Mouse (Mus musculus) spleen, embryonic (tissue): ENCODE measurements around the gene Bcl11a.

Experiments
- CTCF ChIA-PET: fragments of 350-600 bp; sonication (Branson Sonifier 250); formaldehyde crosslinking; loops from one replicate; lab custom pipeline; 2022; lab: Charles Lee

The Bcl11a gene

GRCm38 (mm10) chr11:24146437-24146836 lies 68.6 kb downstream of the Bcl11a start:
- CTCF ChIA-PET, result no interaction called here

- CTCF ChIA-PET, result interaction anchor here (0.9 kb wide), 1 partner anchor 107 kb away, joined by 3 read pairs; no protein-coding TSS in a partner anchor
Measured at GRCm38 (mm10) chr11:24147698-24148097, 69.8 kb downstream of the Bcl11a start.

GRCm38 (mm10) chr11:24148545-24148944 lies 70.7 kb downstream of the Bcl11a start:
- CTCF ChIA-PET, result interaction anchor here (0.9 kb wide), 1 partner anchor 106 kb away, joined by 3 read pairs; no protein-coding TSS in a partner anchor

- CTCF ChIA-PET, result no interaction called here
Measured at GRCm38 (mm10) chr11:24149462-24150220, 71.8 kb downstream of the Bcl11a start.

DNA sequence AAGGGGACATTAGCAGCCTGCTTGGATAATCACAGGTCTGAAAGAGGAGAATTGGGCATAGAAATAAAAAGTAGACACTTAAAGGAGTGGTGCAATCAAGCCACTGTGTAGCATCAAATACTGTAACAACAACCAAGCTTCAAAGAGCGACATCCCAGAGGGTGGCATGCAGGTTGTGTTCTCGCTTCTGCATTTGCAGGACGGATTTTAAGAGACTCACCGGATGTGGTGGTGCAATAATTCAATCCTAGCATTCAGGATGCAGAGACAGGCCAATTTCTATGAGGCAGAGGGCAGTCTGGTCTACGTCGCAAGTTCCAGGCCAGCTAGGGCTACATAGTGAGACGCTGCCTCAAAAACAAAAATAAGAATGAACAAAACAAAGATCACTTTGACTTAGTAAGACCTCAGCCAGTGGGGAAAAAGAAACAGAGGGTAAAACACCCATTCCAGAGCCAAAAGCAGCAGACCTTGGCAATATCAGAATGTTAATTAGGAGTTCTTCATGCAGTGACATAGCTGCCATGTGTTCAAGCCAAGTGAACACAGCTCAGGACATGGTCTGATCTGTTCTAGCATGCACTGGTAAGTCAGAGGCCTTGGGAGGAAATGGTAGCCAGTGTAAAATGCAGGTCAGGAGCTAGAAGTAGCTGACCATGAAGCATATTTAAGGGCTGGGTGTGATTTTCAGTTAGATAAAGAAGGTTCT lies 74.4 kb downstream of the Bcl11a start:
- CTCF ChIA-PET, result no interaction called here

DNA sequence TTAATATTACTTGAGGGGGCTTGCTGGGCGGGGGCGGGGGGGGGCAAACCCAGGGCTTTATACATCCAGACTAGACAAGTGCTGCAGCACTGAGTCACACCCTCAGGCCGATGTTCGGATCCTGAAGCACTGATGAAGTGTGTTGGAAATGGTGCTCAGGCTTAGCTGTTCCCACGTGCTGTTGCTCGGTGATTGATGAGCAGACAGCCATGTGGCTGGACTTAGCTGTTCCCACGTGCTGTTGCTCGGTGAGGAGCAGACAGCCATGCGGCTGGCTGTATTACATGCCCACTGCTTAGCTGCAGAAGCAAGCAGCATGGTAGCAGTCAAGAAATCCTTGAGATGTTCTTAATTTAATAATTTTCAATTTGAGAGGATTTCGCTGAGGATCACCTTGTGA lies 75.2 kb downstream of the Bcl11a start:
- CTCF ChIA-PET, result no interaction called here

DNA sequence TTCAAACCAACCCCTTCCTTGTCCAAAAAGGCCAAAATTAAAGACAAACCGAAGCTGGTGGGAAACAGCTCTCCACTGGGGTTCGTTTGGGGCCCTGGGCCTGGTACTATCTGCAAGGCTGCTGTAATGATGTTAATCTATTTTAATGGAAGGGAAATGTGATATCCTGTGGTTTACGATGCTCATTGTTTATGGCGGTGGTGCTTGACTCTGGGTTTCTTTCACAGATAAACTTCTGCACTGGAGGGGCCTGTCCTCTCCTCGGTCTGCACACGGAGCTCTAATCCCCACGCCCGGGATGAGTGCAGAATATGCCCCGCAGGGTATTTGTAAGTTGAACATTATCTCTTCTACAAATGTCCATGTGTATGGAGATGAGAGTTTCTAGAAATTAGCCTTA lies 80.2 kb downstream of the Bcl11a start:
- CTCF ChIA-PET, result interaction anchor here (0.5 kb wide), 1 partner anchor 33 kb away, joined by 3 read pairs; no protein-coding TSS in a partner anchor

GRCm38 (mm10) chr11:24159656-24160055 lies 81.8 kb downstream of the Bcl11a start:
- CTCF ChIA-PET, result interaction anchor here (0.6 kb wide), 2 partner anchors 28 to 79 kb away, joined by 3 to 4 read pairs; no protein-coding TSS in a partner anchor

DNA sequence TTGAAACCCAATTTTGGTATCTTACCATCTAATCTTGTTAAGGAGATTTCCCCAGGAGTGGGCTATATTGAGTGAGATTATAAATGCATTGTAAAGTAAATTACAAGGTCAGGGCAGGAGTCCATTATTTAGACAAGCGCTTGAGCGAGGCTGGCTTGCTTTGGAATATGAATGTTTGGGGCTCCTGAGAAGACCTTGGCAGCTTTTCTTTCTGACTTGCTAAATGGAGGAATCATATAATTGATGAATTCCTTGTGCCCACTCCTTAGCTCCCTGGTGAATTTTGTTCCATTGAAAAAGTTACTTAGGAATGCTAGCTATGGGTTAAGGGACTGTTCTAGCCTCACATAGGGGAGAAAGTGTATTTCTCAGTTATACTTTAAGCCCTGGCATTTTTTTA lies 83.6 kb downstream of the Bcl11a start:
- CTCF ChIA-PET, result no interaction called here

DNA sequence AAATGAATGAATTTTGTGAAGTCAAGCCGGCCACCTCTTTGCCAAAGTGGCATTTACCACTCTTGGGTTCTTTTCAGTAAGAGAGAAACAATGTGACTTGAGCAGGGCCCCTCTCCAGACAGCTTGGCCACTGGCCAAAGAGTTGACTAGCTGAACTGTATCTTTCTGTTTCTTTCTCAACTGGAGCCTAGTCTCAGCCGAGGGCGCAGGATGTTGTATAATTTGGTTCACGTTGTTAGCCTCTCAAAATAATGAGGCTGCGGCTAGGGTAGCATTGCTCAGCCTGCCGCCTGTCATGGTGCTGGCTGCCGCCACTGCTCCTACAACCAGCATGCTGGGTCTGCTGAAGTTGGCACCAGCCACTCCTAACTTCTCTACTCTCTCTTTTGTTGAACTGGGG lies 84.2 kb downstream of the Bcl11a start:
- CTCF ChIA-PET, result no interaction called here

GRCm38 (mm10) chr11:24163072-24163471 lies 85.2 kb downstream of the Bcl11a start:
- CTCF ChIA-PET, result no interaction called here

DNA sequence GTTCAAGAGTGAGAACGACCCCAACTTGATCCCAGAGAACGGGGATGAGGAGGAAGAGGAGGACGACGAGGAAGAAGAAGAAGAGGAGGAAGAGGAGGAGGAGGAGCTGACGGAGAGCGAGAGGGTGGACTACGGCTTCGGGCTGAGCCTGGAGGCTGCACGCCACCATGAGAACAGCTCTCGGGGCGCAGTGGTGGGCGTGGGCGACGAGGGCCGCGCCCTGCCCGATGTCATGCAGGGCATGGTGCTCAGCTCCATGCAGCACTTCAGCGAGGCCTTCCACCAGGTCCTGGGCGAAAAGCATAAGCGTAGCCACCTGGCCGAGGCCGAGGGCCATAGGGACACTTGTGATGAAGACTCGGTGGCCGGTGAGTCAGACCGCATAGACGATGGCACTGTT lies 86.2 kb downstream of the Bcl11a start:
- CTCF ChIA-PET, result no interaction called here

DNA sequence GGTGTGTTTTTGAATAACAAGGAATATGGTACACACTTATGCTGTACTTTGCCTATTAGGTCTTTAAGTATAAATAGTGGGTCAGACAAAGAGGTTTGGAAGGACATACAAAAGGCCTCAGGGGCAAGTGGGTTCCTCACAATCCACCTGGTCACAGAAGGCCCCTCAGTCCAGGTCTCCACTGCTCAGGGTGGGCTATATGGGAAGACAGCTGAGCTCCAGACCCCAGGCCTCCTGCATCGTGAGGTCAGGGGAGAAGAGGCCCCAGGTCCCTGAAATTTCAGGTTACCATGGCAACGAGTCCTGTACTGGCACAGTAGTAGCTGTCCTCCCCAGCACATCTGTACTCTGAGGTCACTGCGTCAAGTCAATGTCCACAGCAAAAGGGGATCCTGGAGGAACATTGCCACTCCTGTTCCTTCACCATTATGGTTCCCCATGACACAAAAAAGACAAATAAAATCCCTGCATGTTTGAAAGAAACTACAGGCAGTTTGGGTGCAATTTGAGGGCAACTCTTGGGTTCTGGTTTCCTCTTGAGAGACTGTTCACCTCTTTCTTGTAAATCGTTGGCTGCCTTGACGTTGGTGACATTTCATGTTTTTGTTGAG lies 93.9 kb downstream of the Bcl11a start:
- CTCF ChIA-PET, result no interaction called here

GRCm38 (mm10) chr11:24172585-24172984 lies 94.7 kb downstream of the Bcl11a start:
- CTCF ChIA-PET, result no interaction called here

DNA sequence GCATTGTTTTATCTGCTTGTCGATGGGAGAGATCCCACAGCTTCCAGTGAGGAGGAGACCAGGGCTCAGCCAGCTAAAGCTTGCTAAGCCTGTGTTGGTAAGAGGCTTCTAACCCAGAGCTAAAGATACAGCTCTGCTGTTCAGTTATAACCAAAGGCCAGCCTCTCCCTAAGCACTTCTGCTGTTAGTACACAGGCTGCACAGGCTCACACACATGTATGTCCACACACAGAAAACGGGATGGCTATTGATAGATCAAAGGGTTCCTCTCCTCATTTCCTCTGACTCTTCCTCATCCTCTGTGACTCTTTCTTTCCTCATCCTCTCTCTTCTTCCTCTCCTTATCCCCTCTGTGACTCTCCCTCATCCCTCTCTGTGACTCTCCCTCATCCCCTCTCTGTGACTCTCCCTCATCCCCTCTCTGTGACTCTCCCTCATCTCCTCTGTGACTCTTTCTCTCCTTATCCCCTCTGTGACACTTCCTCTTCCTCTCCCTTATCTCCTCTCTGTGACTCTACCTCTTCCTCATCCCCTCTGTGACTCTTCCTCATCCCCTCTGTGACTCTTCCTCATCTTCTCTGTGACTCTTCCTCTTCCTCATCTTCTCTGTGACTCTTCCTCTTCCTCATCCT lies 96.4 kb downstream of the Bcl11a start:
- CTCF ChIA-PET, result no interaction called here

DNA sequence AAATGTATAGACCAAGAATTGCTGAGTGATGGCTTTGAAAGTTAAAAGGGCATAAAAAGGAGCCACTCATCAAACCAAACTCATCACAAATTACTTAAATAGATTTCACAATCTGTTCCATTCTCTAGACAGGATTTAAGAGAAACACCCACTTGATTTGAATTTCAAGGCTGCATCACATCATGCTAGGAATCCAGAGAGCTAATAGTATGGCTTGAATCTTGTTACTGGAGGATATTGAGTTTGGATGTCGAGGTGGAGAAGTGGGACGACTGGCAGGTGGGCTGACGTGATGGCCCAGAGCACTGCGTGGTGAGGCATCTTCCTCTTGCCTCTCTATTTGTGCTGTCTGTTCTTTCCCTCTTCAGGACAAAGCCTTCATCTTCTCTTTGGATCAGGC lies 99.6 kb downstream of the Bcl11a start:
- CTCF ChIA-PET, result no interaction called here

DNA sequence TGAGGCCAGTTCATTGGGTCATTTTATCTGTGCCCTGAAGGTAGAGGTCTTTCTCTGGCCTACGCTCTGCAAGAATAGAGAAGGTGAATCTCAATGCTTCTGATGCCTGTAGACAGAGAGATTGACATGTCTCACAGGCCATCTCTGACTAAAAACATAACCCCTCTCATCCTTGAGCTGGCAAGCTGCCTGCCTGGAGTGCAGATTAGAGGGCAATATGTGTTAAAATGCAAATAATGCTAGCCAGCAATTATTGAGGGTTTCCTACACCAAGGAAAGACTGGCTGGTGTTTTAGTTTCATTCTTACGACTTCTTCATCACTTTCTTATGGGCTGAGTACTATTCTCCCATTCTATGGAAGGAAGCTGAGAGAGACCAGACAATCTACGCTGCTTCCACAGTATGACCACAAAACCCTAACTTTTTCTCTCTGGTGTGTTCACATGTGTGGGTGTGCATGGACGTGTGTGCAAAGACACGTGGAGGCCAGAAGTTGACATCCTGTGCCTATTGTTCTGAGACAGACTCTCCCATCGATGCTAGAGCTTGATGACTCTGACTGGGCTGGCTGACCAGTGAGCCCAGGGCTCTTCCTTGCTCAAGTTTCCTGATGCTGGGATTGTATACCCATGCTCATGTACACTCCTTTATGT lies 101.1 kb downstream of the Bcl11a start:
- CTCF ChIA-PET, result interaction anchor here (0.5 to 0.8 kb wide), 2 partner anchors 76 to 493 kb away, joined by 3 read pairs; no protein-coding TSS in a partner anchor

DNA sequence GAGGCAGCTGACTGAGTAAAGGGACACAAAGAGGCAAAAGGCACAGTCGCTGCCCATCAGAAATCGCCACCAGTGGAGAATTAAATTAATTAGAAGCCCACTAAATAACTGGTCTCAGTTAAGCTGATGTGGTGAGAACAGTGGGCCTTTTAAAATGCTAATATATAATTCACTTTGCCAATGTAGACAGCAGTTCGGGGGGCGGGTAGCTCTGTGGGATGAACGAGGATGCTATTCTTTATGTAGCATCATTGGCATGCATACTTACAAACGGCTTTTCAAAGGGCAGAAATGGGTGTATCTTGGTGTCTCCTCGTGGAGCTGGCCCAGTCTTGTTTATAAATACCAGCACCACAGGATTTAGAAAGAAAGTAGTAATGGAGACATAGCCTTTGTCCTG lies 102.2 kb downstream of the Bcl11a start:
- CTCF ChIA-PET, result no interaction called here

DNA sequence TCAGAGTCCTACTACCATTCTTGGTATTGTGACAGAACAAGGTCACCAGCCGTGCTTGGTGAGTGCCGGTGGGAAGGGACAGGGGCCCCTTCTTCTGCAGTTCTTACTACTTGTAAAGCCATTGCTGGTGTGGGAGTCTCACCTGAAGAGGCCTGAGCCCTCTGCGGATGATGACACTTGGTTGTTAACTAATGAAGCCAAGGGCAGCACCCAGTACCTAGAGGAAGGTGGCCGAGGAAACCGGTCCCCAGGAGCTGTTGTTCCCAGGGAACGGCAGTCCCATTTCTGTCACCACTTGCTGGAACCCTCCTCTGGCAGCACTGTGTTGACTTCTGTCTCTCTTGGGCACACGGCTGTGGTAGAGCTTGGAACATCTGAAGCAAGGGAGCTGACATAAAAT lies 105.6 kb downstream of the Bcl11a start:
- CTCF ChIA-PET, result no interaction called here

- CTCF ChIA-PET, result no interaction called here
Measured at GRCm38 (mm10) chr11:24184932-24185331, 107.1 kb downstream of the Bcl11a start.

- CTCF ChIA-PET, result no interaction called here
Measured at GRCm38 (mm10) chr11:24190411-24190810, 112.6 kb downstream of the Bcl11a start.
